Mouse (Mus musculus) liver, adult 2 months (tissue): ENCODE results near the gene Mgat4a. TPM values are rescaled to one million over a fixed set of nuclear protein-coding genes. Genes with fewer than 3 reads are reported as not detected.

Experiments used
- DNase-seq: peaks from one replicate; pipeline ENCODE4 v3.0.0-alpha.2; 2011; ENCODE audit warnings: low read depth, low spot score; ENCODE audit errors: extremely low read depth
- H3K27ac ChIP-seq: fragments of 200-500 bp; replicated peaks from 2 replicates; pipeline ENCODE4 v1.5.1; 2012; ENCODE audit warnings: low read depth, mild to moderate bottlenecking, control low read depth, inconsistent platforms, low read length; ENCODE audit not compliant: insufficient read depth
- H3K27me3 ChIP-seq: fragments of 200-500 bp; 2 replicates; pipeline ENCODE4 v1.6.1; 2012; ENCODE audit warnings: mild to moderate bottlenecking, moderate library complexity, low read length, inconsistent platforms; ENCODE audit not compliant: control insufficient read depth, insufficient read depth
- H3K36me3 ChIP-seq: fragments of 200-500 bp; 2 replicates; pipeline ENCODE4 v1.6.1; 2012; ENCODE audit warnings: low read length, inconsistent platforms; ENCODE audit not compliant: control insufficient read depth, insufficient read depth
- H3K4me1 ChIP-seq: fragments of 200-500 bp; 2 replicates; pipeline ENCODE4 v1.6.1; 2011; ENCODE audit warnings: low read length; ENCODE audit not compliant: control insufficient read depth, insufficient read depth
- H3K4me3 ChIP-seq: fragments of 200-500 bp; 2 replicates; pipeline ENCODE4 v1.5.1; 2011; ENCODE audit warnings: low read depth, mild to moderate bottlenecking, control low read depth, low read length, moderate library complexity; ENCODE audit not compliant: insufficient read depth
- H3K79me2 ChIP-seq: fragments of 200-500 bp; 2 replicates; pipeline ENCODE4 v1.6.1; 2012; ENCODE audit warnings: inconsistent platforms, mild to moderate bottlenecking, low read length, moderate library complexity; ENCODE audit not compliant: control insufficient read depth, insufficient read depth
- H3K9ac ChIP-seq: fragments of 200-500 bp; 2 replicates; pipeline ENCODE4 v1.6.1; 2012; ENCODE audit warnings: low read depth, mild to moderate bottlenecking, control low read depth, inconsistent platforms, low read length
- CTCF ChIP-seq: fragments of 200-500 bp; IDR thresholded peaks from 2 replicates; pipeline ENCODE4 v1.5.1; 2011; ENCODE audit warnings: low read depth, low read length, control low read depth
- POLR2A ChIP-seq: fragments of 200-500 bp; IDR thresholded peaks from 2 replicates; pipeline ENCODE4 v1.6.1; 2011; ENCODE audit warnings: low read length, control low read depth; ENCODE audit not compliant: insufficient read depth; ENCODE audit errors: extremely low read depth
- WGBS: fragments of 180-500 bp; shearing (Covaris S2); methylation state at CpG from one replicate; pipeline ENCODE4 v1.1.7; 2018; 5-methylcytosine and 5-hydroxymethylcytosine counted together
- polyA plus RNA-seq: library from polyadenylated mRNA; depleted of rRNA; stranded (reverse); fragments of >200 nt; gene quantifications from 2 replicates; pipeline ENCODE4 v1.2.3, GENCODE M21; 2012
- total RNA-seq: library from RNA; depleted of rRNA; stranded (reverse); fragments of >200 nt; gene quantifications from 2 replicates; pipeline ENCODE4 v1.2.3, GENCODE M21; 2014

The Mgat4a gene
- total and polyA plus RNA-seq, 2 experiments = 0.21 to 1.5 TPM

- Histone ChIP-seq H3K36me3 (no peaks in the 10 kb centered on the region), H3K4me3 (no peak overlapping the region)
Measured at GRCm38 (mm10) chr1:37478416-37478815, 62.4 kb downstream of the Mgat4a start.

GRCm38 (mm10) chr1:37477928-37478327 is 62.9 kb downstream of the Mgat4a start:
- no peaks in the 10 kb centered on the region for H3K36me3 ChIP-seq
- no peaks in the 10 kb centered on the region for H3K79me2 ChIP-seq
- H3K27me3 ChIP-seq = no peaks in the 10 kb centered on the region
- WGBS = 37% methylated on average over 5 of the region's 5 CpGs
- H3K27ac ChIP-seq = no peak overlapping the region
- DNase-seq = peak; percentile 19
- TF ChIP-seq POLR2A (no peak), CTCF (no peak)
- no peaks in the 10 kb centered on the region for H3K4me1 ChIP-seq
- H3K4me3 ChIP-seq = no peak overlapping the region
- H3K9ac ChIP-seq = no peak overlapping the region

More at GRCm38 (mm10) chr1:37478416-37478815, 62.4 kb downstream of the Mgat4a start:
- no peak for TF ChIP-seq POLR2A
- TF ChIP-seq CTCF = no peak
- H3K9ac ChIP-seq = no peak overlapping the region
- 52% methylated on average over 7 of the region's 7 CpGs for WGBS
- no peaks in the 10 kb centered on the region for H3K79me2 ChIP-seq
- DNase-seq = no peak
- H3K27me3 ChIP-seq = no peaks in the 10 kb centered on the region
- no peaks in the 10 kb centered on the region for H3K4me1 ChIP-seq
- H3K27ac ChIP-seq = no peak overlapping the region

- TF ChIP-seq POLR2A (no peak), CTCF (no peak)
- H3K36me3 ChIP-seq = no peaks in the 10 kb centered on the region
- no peaks in the 10 kb centered on the region for H3K79me2 ChIP-seq
- H3K4me3 ChIP-seq = no peak overlapping the region
- WGBS = 85% methylated on average over 5 of the region's 5 CpGs
- no peak overlapping the region for H3K27ac ChIP-seq
- H3K27me3 ChIP-seq = no peaks in the 10 kb centered on the region
- H3K4me1 ChIP-seq = no peaks in the 10 kb centered on the region
- H3K9ac ChIP-seq = no peak overlapping the region
- no peak for DNase-seq
Measured at GRCm38 (mm10) chr1:37477250-37477649, 63.6 kb downstream of the Mgat4a start.

- Histone ChIP-seq H3K9ac (no peak overlapping the region), H3K79me2 (no peaks in the 10 kb centered on the region), H3K27me3 (no peaks in the 10 kb centered on the region), H3K36me3 (no peaks in the 10 kb centered on the region), H3K4me1 (no peaks in the 10 kb centered on the region), H3K27ac (no peak overlapping the region), H3K4me3 (no peak overlapping the region)
- TF ChIP-seq CTCF (no peak), POLR2A (no peak)
- 88% methylated on average over 3 of the region's 3 CpGs for WGBS
- no peak for DNase-seq
Measured at GRCm38 (mm10) chr1:37475312-37475711, 65.5 kb downstream of the Mgat4a start.

GRCm38 (mm10) chr1:37474634-37475190 is 66.1 kb downstream of the Mgat4a start:
- Histone ChIP-seq H3K27ac (no peak overlapping the region), H3K9ac (no peak overlapping the region), H3K79me2 (no peaks in the 10 kb centered on the region), H3K4me1 (no peaks in the 10 kb centered on the region), H3K4me3 (no peak overlapping the region), H3K27me3 (no peaks in the 10 kb centered on the region), H3K36me3 (no peaks in the 10 kb centered on the region)
- DNase-seq = peak; percentile 21
- TF ChIP-seq CTCF (no peak), POLR2A (no peak)
- 83% methylated on average over 6 of the region's 6 CpGs for WGBS

GRCm38 (mm10) chr1:37474046-37474445 is 66.8 kb downstream of the Mgat4a start:
- Histone ChIP-seq H3K27me3 (no peaks in the 10 kb centered on the region), H3K9ac (no peak overlapping the region), H3K4me3 (no peak overlapping the region; the same call in 1 of the 2 replicates), H3K79me2 (no peaks in the 10 kb centered on the region), H3K4me1 (no peaks in the 10 kb centered on the region), H3K27ac (peak overlapping the region; percentile 61), H3K36me3 (no peaks in the 10 kb centered on the region)
- peak; percentile 28 for DNase-seq
- TF ChIP-seq CTCF (no peak), POLR2A (no peak)
- 80% methylated on average over 8 of the region's 8 CpGs for WGBS
